Mouse (Mus musculus): Measurements from ENCODE around the gene Uckl1. TPM values are rescaled to one million over a fixed set of nuclear protein-coding genes. Genes with fewer than 3 reads are reported as not detected.

Gene Uckl1
- total and polyA plus RNA-seq, 2 experiments from 2014 or later: 36.5 to 49.9 TPM

- no peak for ATAC-seq
- peaks cover 10% of the 10 kb centered on the region for H3K4me1 ChIP-seq (ENCODE audit: insufficient read depth, low read length)
- 92% methylated on average over 9 of the region's 9 CpGs for WGBS
- no peak overlapping the region for H3K9ac ChIP-seq (replicated peaks; ENCODE audit: low read length)
- H3K4me2 ChIP-seq (ENCODE audit: low read depth, low read length): no peak overlapping the region
- no peak overlapping the region for H3K4me3 ChIP-seq (ENCODE audit: low read length)
- DNase-seq (ENCODE audit: low spot score): no peak
- peaks cover 46% of the 10 kb centered on the region for H3K36me3 ChIP-seq (ENCODE audit: insufficient read depth, low read length)
- no peaks in the 10 kb centered on the region for H3K9me3 ChIP-seq (ENCODE audit: low read length)
- no peak for TF ChIP-seq CTCF (IDR thresholded peaks at IDR 0.05; ENCODE audit: low read depth)
- H3K27me3 ChIP-seq (ENCODE audit: insufficient read depth, low read length): no peaks in the 10 kb centered on the region
- H3K27ac ChIP-seq: no peak overlapping the region
Measured at GRCm38 (mm10) chr2:181589732-181590105, 5.0 kb upstream of the Uckl1 start.

DNA sequence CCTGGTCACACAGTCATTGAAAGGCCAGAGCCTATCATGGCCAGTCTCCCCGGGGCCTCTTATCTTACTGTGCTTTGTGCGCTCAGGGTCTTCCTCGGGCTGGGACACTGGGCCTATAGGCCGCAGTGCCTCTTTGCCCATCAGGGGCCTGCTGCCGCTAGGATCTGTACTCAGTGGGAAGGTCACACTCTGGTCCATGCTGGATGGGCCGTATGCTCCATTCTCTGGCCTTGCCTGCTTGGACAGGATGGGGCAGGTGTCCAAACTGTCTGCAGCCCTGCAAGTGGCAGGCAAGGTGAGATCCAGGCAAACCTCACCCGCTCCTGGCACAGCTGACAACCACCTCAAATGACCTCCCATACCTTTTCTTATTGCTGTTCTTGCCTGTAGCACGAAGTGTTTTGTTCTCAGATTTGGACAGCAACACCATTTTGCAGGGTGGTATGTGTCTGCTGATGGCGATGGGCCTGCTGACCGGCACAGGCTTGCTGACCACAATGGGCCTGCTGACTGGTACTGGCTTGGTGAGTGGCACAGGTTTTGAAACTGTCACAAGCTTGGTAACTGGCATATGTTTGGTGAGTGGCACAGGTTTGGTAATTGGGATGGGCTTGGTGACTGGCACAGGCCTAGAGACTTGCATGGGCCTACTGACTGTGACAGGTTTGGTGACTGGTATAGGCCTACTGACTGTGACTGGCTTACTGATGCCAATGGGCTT lies 4.5 kb upstream of the Uckl1 start:
- H3K4me3 ChIP-seq (ENCODE audit: low read length): no peak overlapping the region
- H3K9me3 ChIP-seq (ENCODE audit: low read length): no peaks in the 10 kb centered on the region
- H3K9ac ChIP-seq (replicated peaks; ENCODE audit: low read length): no peak overlapping the region
- no peak for ATAC-seq
- WGBS: 90% methylated on average over 10 of the region's 10 CpGs
- H3K4me2 ChIP-seq (ENCODE audit: low read depth, low read length): no peak overlapping the region
- H3K27ac ChIP-seq: no peak overlapping the region
- TF ChIP-seq CTCF (IDR thresholded peaks at IDR 0.05; ENCODE audit: low read depth): no peak
- peaks cover 10% of the 10 kb centered on the region for H3K4me1 ChIP-seq (ENCODE audit: insufficient read depth, low read length)
- DNase-seq (ENCODE audit: low spot score): no peak
- H3K27me3 ChIP-seq (ENCODE audit: insufficient read depth, low read length): no peaks in the 10 kb centered on the region
- H3K36me3 ChIP-seq (ENCODE audit: insufficient read depth, low read length): peaks cover 51% of the 10 kb centered on the region

DNA sequence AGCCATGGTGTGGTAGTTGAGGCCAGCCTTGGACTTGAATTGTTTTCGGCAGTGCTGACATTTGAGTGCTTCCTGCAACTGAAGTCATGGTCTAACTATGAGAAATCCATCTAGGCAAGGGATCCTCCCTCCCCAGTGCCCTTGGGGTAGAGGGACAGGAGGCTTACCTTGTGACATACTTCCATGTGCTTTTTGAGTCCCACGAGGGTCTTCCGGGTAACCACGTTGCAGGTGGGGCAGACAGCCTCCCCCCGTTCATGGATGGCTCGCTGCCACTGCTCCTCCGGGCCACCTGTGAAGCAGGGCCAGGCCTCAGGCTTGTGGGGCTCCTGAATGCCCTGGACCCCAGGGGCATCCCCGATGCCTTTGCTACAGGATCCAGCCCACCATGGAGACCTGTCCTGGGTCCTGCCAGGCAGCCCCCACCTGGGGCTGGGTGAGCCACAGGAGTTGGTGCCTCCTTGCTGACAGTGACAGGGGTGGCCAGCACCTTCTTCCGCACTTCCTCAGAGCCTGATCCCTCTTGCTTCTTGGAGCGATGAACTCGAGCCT lies 3.6 kb upstream of the Uckl1 start:
- TF ChIP-seq CTCF (IDR thresholded peaks at IDR 0.05; ENCODE audit: low read depth): no peak
- Histone ChIP-seq H3K9ac (replicated peaks; ENCODE audit: low read length) (no peak overlapping the region), H3K4me1 (ENCODE audit: insufficient read depth, low read length) (peaks cover 10% of the 10 kb centered on the region), H3K27ac (no peak overlapping the region), H3K9me3 (ENCODE audit: low read length) (no peaks in the 10 kb centered on the region), H3K4me3 (ENCODE audit: low read length) (no peak overlapping the region), H3K4me2 (ENCODE audit: low read depth, low read length) (no peak overlapping the region), H3K36me3 (ENCODE audit: insufficient read depth, low read length) (peaks cover 53% of the 10 kb centered on the region), H3K27me3 (ENCODE audit: insufficient read depth, low read length) (no peaks in the 10 kb centered on the region)
- ATAC-seq (no peak), DNase-seq (ENCODE audit: low spot score) (no peak)
- 91% methylated on average over 11 of the region's 11 CpGs for WGBS

DNA sequence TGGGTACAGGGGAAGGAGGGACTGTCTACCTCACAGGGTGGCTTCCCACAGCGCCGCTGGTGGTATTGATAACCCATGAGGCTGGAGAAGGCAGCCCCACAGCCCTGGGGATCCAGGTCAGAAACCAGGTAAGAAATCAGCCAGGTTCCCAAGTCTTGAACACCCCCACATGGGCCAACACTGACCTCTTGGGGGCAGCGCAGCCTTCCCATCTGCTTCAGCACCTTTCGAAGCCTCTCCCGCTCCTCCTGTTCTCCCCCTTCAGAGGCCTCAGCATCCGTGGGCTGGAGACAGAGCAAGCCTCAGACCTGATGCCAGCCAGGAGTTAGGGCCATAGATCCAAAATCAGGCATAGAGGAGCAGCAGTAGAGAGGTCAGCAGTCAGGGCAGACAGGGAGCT lies 3.1 kb upstream of the Uckl1 start:
- Histone ChIP-seq H3K9ac (replicated peaks; ENCODE audit: low read length) (no peak overlapping the region), H3K4me1 (ENCODE audit: insufficient read depth, low read length) (peaks cover 10% of the 10 kb centered on the region), H3K27ac (no peak overlapping the region), H3K4me2 (ENCODE audit: low read depth, low read length) (no peak overlapping the region), H3K4me3 (ENCODE audit: low read length) (no peak overlapping the region), H3K27me3 (ENCODE audit: insufficient read depth, low read length) (no peaks in the 10 kb centered on the region), H3K9me3 (ENCODE audit: low read length) (no peaks in the 10 kb centered on the region), H3K36me3 (ENCODE audit: insufficient read depth, low read length) (peaks cover 53% of the 10 kb centered on the region)
- DNase-seq (ENCODE audit: low spot score): no peak
- TF ChIP-seq CTCF (IDR thresholded peaks at IDR 0.05; ENCODE audit: low read depth): no peak; the same call in 1 of the 2 replicates
- no peak for ATAC-seq
- 74% methylated on average over 6 of the region's 6 CpGs for WGBS

GRCm38 (mm10) chr2:181586124-181586523 lies 1.4 kb upstream of the Uckl1 start:
- Histone ChIP-seq H3K4me3 (ENCODE audit: low read length) (no peak overlapping the region), H3K27ac (no peak overlapping the region), H3K4me1 (ENCODE audit: insufficient read depth, low read length) (peaks cover 6% of the 10 kb centered on the region), H3K36me3 (ENCODE audit: insufficient read depth, low read length) (peaks cover 53% of the 10 kb centered on the region), H3K4me2 (ENCODE audit: low read depth, low read length) (no peak overlapping the region), H3K9ac (replicated peaks; ENCODE audit: low read length) (no peak overlapping the region), H3K27me3 (ENCODE audit: insufficient read depth, low read length) (no peaks in the 10 kb centered on the region), H3K9me3 (ENCODE audit: low read length) (no peaks in the 10 kb centered on the region)
- no peak for ATAC-seq
- no peak for DNase-seq (ENCODE audit: low spot score)
- 97% methylated on average over 3 of the region's 3 CpGs for WGBS
- no peak for TF ChIP-seq CTCF (IDR thresholded peaks at IDR 0.05; ENCODE audit: low read depth)

GRCm38 (mm10) chr2:181585506-181585905 lies 814 bp upstream of the Uckl1 start:
- no peak overlapping the region for H3K4me2 ChIP-seq (ENCODE audit: low read depth, low read length)
- peaks cover 3% of the 10 kb centered on the region; the same call in 1 of the 2 replicates for H3K4me1 ChIP-seq (ENCODE audit: insufficient read depth, low read length)
- no peaks in the 10 kb centered on the region for H3K27me3 ChIP-seq (ENCODE audit: insufficient read depth, low read length)
- no peak overlapping the region for H3K27ac ChIP-seq
- no peak overlapping the region for H3K9ac ChIP-seq (replicated peaks; ENCODE audit: low read length)
- no peak for DNase-seq (ENCODE audit: low spot score)
- no peak overlapping the region for H3K4me3 ChIP-seq (ENCODE audit: low read length)
- H3K36me3 ChIP-seq (ENCODE audit: insufficient read depth, low read length): peaks cover 53% of the 10 kb centered on the region
- 88% methylated on average over 5 of the region's 5 CpGs for WGBS
- H3K9me3 ChIP-seq (ENCODE audit: low read length): no peaks in the 10 kb centered on the region
- no peak for ATAC-seq
- TF ChIP-seq CTCF (IDR thresholded peaks at IDR 0.05; ENCODE audit: low read depth): no peak

Measured in hindbrain, postnatal 0 days (tissue).